Comparison of ENCODE assay signal across 21 mouse cellular contexts in genomic region chr5:46363661-46364060, GRCm38 (mm10).
"Had no signal": no experiment of that assay in that cellular context is flagged by ENCODE, and none has a peak within 500 bp of the region (broad histone marks: within the 10 kb centered on the region; RNA-seq: fewer than 3 reads in every experiment).

No protein-coding gene starts in this region.

- DNase-seq: liver, postnatal 0 days; lung, adult 2 months; lung, postnatal 14 days; lung, postnatal 36 days; right cerebral cortex, postnatal 14 days; right cerebral cortex, postnatal 4 days; thymus, adult 2 months; thymus, postnatal 25 days; thymus, postnatal 4 days had no signal

- ATAC-seq: liver, postnatal 0 days; lung, postnatal 0 days; midbrain, embryonic 13.5 days; midbrain, embryonic 15.5 days had no signal

- H3K9me3 ChIP-seq: liver, embryonic 15.5 days; lung, embryonic 15.5 days; megakaryocyte, embryonic 14.5 days; midbrain, embryonic 13.5 days; midbrain, embryonic 15.5 days; neural tube, embryonic 13.5 days; neural tube, embryonic 15.5 days; stomach, embryonic 15.5 days had no signal

- H3K27me3 ChIP-seq: liver, embryonic 15.5 days; lung, embryonic 15.5 days; megakaryocyte, embryonic 14.5 days; midbrain, embryonic 13.5 days; midbrain, embryonic 15.5 days; neural tube, embryonic 13.5 days; neural tube, embryonic 15.5 days; stomach, embryonic 15.5 days had no signal

- H3K4me2 ChIP-seq: liver, embryonic 15.5 days; lung, embryonic 15.5 days; midbrain, embryonic 11.5 days; midbrain, embryonic 13.5 days; midbrain, embryonic 15.5 days; neural tube, embryonic 13.5 days; neural tube, embryonic 15.5 days; stomach, embryonic 15.5 days had no signal

- H3K36me3 ChIP-seq: liver, embryonic 15.5 days; lung, embryonic 15.5 days; midbrain, embryonic 13.5 days; midbrain, embryonic 15.5 days; neural tube, embryonic 13.5 days; neural tube, embryonic 15.5 days; stomach, embryonic 15.5 days had no signal

- H3K4me1 ChIP-seq: liver, embryonic 15.5 days; lung, embryonic 15.5 days; megakaryocyte, embryonic 14.5 days; midbrain, embryonic 13.5 days; midbrain, embryonic 15.5 days; neural tube, embryonic 13.5 days; neural tube, embryonic 15.5 days; stomach, embryonic 15.5 days had no signal

- H3K4me3 ChIP-seq: liver, embryonic 15.5 days; lung, embryonic 15.5 days; megakaryocyte, embryonic 14.5 days; midbrain, embryonic 13.5 days; midbrain, embryonic 15.5 days; neural tube, embryonic 13.5 days; neural tube, embryonic 15.5 days; stomach, embryonic 15.5 days had no signal

- H3K27ac ChIP-seq: liver, embryonic 15.5 days; lung, embryonic 15.5 days; macrophage; midbrain, embryonic 13.5 days; midbrain, embryonic 15.5 days; neural tube, embryonic 13.5 days; neural tube, embryonic 15.5 days; stomach, embryonic 15.5 days; stomach, postnatal 0 days had no signal

- H3K9ac ChIP-seq: liver, embryonic 15.5 days; liver, postnatal 0 days; lung, embryonic 15.5 days; midbrain, embryonic 13.5 days; midbrain, embryonic 15.5 days; neural tube, embryonic 13.5 days; neural tube, embryonic 15.5 days; stomach, embryonic 15.5 days had no signal
